Mouse (Mus musculus) MEL (cell line): ENCODE results near the gene Cdk17. TPM values are rescaled to one million over a fixed set of nuclear protein-coding genes. Genes with fewer than 3 reads are reported as not detected.

Source experiments
- DNase-seq: peaks from one replicate; pipeline ENCODE4 v3.0.0; 2011; ENCODE audit warnings: low read depth, low spot score
- H3K27ac ChIP-seq: 2 replicates; pipeline ENCODE4 v1.5.1; 2012; ENCODE audit warnings: low read depth, mild to moderate bottlenecking, control low read depth, low read length, moderate library complexity; ENCODE audit not compliant: control insufficient read depth
- H3K27me3 ChIP-seq, 2 experiments: fragments of 150-350 bp in 1 of 2; sonication (generic) in 1 of 2; 2 replicates each; pipeline ENCODE4 v1.6.1; 2012; ENCODE audit warnings: low read length in 2 of 2, mild to moderate bottlenecking in 2 of 2, improper control_type of control experiment in 1 of 2, moderate library complexity in 1 of 2; ENCODE audit not compliant: insufficient read depth in 2 of 2, control insufficient read depth in 1 of 2
- H3K36me3 ChIP-seq, 2 experiments: 2 replicates each; pipeline ENCODE4 v1.6.1; 2012 to 2014; ENCODE audit warnings: low read length in 2 of 2, improper control_type of control experiment in 1 of 2, inconsistent platforms in 1 of 2, mild to moderate bottlenecking in 1 of 2; ENCODE audit not compliant: insufficient read depth in 2 of 2, control insufficient read depth in 1 of 2
- H3K4me1 ChIP-seq, 2 experiments: fragments of 150-350 bp in 1 of 2; sonication (generic) in 1 of 2; 2 replicates each; pipeline ENCODE4 v1.6.1; 2012; ENCODE audit warnings: low read length in 2 of 2, improper control_type of control experiment in 1 of 2, mild to moderate bottlenecking in 1 of 2; ENCODE audit not compliant: insufficient read depth in 2 of 2, control insufficient read depth in 1 of 2
- H3K4me3 ChIP-seq, 2 experiments: fragments of 150-350 bp in 1 of 2; sonication (generic) in 1 of 2; 2 replicates each; pipeline ENCODE4 v1.5.1; 2012; ENCODE audit warnings: low read depth in 2 of 2, low read length in 2 of 2, mild to moderate bottlenecking in 2 of 2, moderate library complexity in 2 of 2, control low read depth in 1 of 2, improper control_type of control experiment in 1 of 2; ENCODE audit not compliant: control insufficient read depth in 1 of 2, insufficient read depth in 1 of 2
- H3K79me2 ChIP-seq: 2 replicates; pipeline ENCODE4 v1.6.1; 2012; ENCODE audit warnings: mild to moderate bottlenecking, low read length, moderate library complexity; ENCODE audit not compliant: control insufficient read depth, poor library complexity, insufficient read depth
- H3K9ac ChIP-seq: 2 replicates; pipeline ENCODE4 v1.6.1; 2012; ENCODE audit warnings: low read depth, mild to moderate bottlenecking, control low read depth, low read length, moderate library complexity; ENCODE audit not compliant: control insufficient read depth, poor library complexity, severe bottlenecking
- H3K9me3 ChIP-seq: fragments of 150-350 bp; sonication (generic); replicated peaks from 2 replicates; pipeline ENCODE4 v1.6.1; 2012; ENCODE audit warnings: mild to moderate bottlenecking, low read length, improper control_type of control experiment, moderate library complexity; ENCODE audit not compliant: insufficient read depth
- BHLHE40 ChIP-seq: IDR thresholded peaks from 2 replicates; pipeline ENCODE4 v1.6.1; 2012; ENCODE audit warnings: low read depth, mild to moderate bottlenecking, inconsistent platforms, low read length, improper control_type of control experiment, borderline replicate concordance
- CHD2 ChIP-seq: IDR thresholded peaks from 2 replicates; pipeline ENCODE4 v1.6.1; 2011; ENCODE audit warnings: low read length, improper control_type of control experiment
- E2F4 ChIP-seq: IDR thresholded peaks from 2 replicates; pipeline ENCODE4 v1.6.1; 2011; ENCODE audit warnings: low read depth, low read length, improper control_type of control experiment, borderline replicate concordance
- ELF1 ChIP-seq: IDR thresholded peaks from 2 replicates; pipeline ENCODE4 v1.6.1; 2014; ENCODE audit warnings: low read depth, mild to moderate bottlenecking, inconsistent platforms, low read length, improper control_type of control experiment, moderate library complexity
- EP300 ChIP-seq, 2 experiments: IDR thresholded peaks; 2 replicates each; pipeline ENCODE4 v1.6.1; 2011; ENCODE audit warnings: improper control_type of control experiment in 2 of 2, low read length in 2 of 2, low read depth in 1 of 2, mild to moderate bottlenecking in 1 of 2
- ETS1 ChIP-seq: IDR thresholded peaks from 2 replicates; pipeline ENCODE4 v1.6.1; 2012; ENCODE audit warnings: low read depth, mild to moderate bottlenecking, inconsistent platforms, low read length, improper control_type of control experiment, moderate library complexity
- GABPA ChIP-seq: IDR thresholded peaks from 2 replicates; pipeline ENCODE4 v1.6.1; 2012; ENCODE audit warnings: low read depth, mild to moderate bottlenecking, inconsistent platforms, low read length, improper control_type of control experiment, moderate library complexity
- GATA1 ChIP-seq: IDR thresholded peaks from 2 replicates; pipeline ENCODE4 v1.6.1; 2011; ENCODE audit warnings: low read depth, low read length, improper control_type of control experiment
- MAFK ChIP-seq: IDR thresholded peaks from 2 replicates; pipeline ENCODE4 v1.6.1; 2011; ENCODE audit warnings: low read depth, mild to moderate bottlenecking, low read length, improper control_type of control experiment, borderline replicate concordance
- MAX ChIP-seq: IDR thresholded peaks from 2 replicates; pipeline ENCODE4 v1.6.1; 2011; ENCODE audit warnings: low read length, improper control_type of control experiment
- NELFE ChIP-seq: IDR thresholded peaks from 2 replicates; pipeline ENCODE4 v1.6.1; 2011; ENCODE audit warnings: low read depth, low read length, improper control_type of control experiment
- POLR2A ChIP-seq, 2 experiments: IDR thresholded peaks; 2 replicates each; pipeline ENCODE4 v1.6.1; 2011 to 2012; ENCODE audit warnings: low read length in 2 of 2, mild to moderate bottlenecking in 2 of 2, control low read depth in 1 of 2, improper control_type of control experiment in 1 of 2, low read depth in 1 of 2, moderate library complexity in 1 of 2; ENCODE audit not compliant: control insufficient read depth in 1 of 2, insufficient read depth in 1 of 2, poor library complexity in 1 of 2
- POLR2AphosphoS2 ChIP-seq: IDR thresholded peaks from 2 replicates; pipeline ENCODE4 v1.6.1; 2011; ENCODE audit warnings: low read length, improper control_type of control experiment
- POLR2AphosphoS5 ChIP-seq: IDR thresholded peaks from 2 replicates; pipeline ENCODE4 v1.6.1; 2012; ENCODE audit warnings: low read depth, borderline replicate concordance, mild to moderate bottlenecking, inconsistent platforms, low read length, moderate library complexity, mixed read lengths
- SMC3 ChIP-seq: IDR thresholded peaks from 2 replicates; pipeline ENCODE4 v1.6.1; 2011; ENCODE audit warnings: low read depth, low read length, improper control_type of control experiment
- TCF12 ChIP-seq: IDR thresholded peaks from 2 replicates; pipeline ENCODE4 v1.6.1; 2014; ENCODE audit warnings: low read depth, mild to moderate bottlenecking, inconsistent platforms, low read length, improper control_type of control experiment, moderate library complexity
- ZC3H11A ChIP-seq: IDR thresholded peaks from 2 replicates; pipeline ENCODE4 v1.6.1; 2012; ENCODE audit warnings: low read depth, mild to moderate bottlenecking, inconsistent platforms, low read length, improper control_type of control experiment
- ZKSCAN1 ChIP-seq: IDR thresholded peaks from 2 replicates; pipeline ENCODE4 v1.6.1; 2012; ENCODE audit warnings: low read depth, mild to moderate bottlenecking, inconsistent platforms, low read length, improper control_type of control experiment, moderate library complexity
- polyA plus RNA-seq, 2 experiments: library from polyadenylated mRNA; stranded (reverse) in 1 of 2; unstranded in 1 of 2; fragments of >175 nt in 1 of 2; fragments of >200 nt in 1 of 2; gene quantifications; 2 replicates each; pipeline versions ENCODE4 v1.2.1 to v1.2.4; 2012; ENCODE audit warnings: low replicate concordance in 2 of 2, low read depth in 1 of 2; ENCODE audit not compliant: insufficient read length in 2 of 2, insufficient read depth in 1 of 2, missing spikeins in 1 of 2
- total RNA-seq: library from RNA; depleted of rRNA; stranded (reverse); fragments of 300-350 nt; gene quantifications from 2 replicates; pipeline ENCODE4 v1.2.3, GENCODE M21; 2012

Cdk17 gene
- total and polyA plus RNA-seq, 3 experiments: 25.6 to 155 (median 32.9) TPM

DNA sequence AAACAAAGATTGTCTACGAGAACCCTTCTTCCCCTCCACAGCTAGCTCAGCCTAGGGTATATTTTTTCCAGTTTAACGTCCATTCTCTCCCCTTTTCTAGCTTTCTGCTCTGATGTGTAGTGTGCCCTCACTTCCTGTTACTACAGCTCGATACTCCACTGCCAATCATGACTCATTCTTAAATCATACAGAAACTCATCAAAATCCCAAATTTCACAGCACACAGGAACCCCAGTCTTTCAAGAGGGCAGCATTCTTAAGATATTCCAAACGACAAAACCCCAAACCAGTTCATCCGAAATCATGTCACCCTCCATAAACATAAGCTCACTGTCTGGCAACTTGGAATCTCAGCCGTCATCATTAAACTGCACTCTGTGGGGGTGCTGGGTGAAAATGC lies 145.3 kb downstream of the Cdk17 start:
- Histone ChIP-seq H3K9me3 (no peaks in the 10 kb centered on the region), H3K27ac (no peak overlapping the region), H3K36me3 (no peaks in the 10 kb centered on the region), H3K9ac (no peak overlapping the region), H3K4me1 (no peaks in the 10 kb centered on the region), H3K79me2 (no peaks in the 10 kb centered on the region; the same call in 1 of the 2 replicates), H3K4me3 (no peak overlapping the region), H3K27me3 (no peaks in the 10 kb centered on the region)
- TF ChIP-seq SMC3 (no peak), MAFK (no peak), EP300 (IDR thresholded peaks at IDR 0.05; ENCODE audit: low read depth in 1 of 2, low read length in 2 of 2) (no peak), ETS1 (no peak)
- DNase-seq: no peak

- Histone ChIP-seq H3K79me2 (no peaks in the 10 kb centered on the region; the same call in 1 of the 2 replicates), H3K9me3 (no peaks in the 10 kb centered on the region), H3K36me3 (no peaks in the 10 kb centered on the region), H3K27ac (no peak overlapping the region), H3K4me3 (no peak overlapping the region), H3K4me1 (no peaks in the 10 kb centered on the region), H3K9ac (no peak overlapping the region), H3K27me3 (peaks cover 0 to 1% of the 10 kb centered on the region in 2 experiments; a peak in 1 of 4 replicates)
- DNase-seq: no peak
- no peak for TF ChIP-seq POLR2AphosphoS2
- no peak for TF ChIP-seq ZC3H11A
- TF ChIP-seq POLR2AphosphoS5: no peak
- TF ChIP-seq EP300 (IDR thresholded peaks at IDR 0.05; ENCODE audit: low read depth in 1 of 2, low read length in 2 of 2): no peak
- TF ChIP-seq NELFE: no peak
- no peak for TF ChIP-seq BHLHE40
- no peak for TF ChIP-seq GABPA
- TF ChIP-seq E2F4: no peak
- no peak for TF ChIP-seq POLR2A (IDR thresholded peaks at IDR 0.05; ENCODE audit: control insufficient read depth in 1 of 2, insufficient read depth in 1 of 2, low read depth in 1 of 2, low read length in 2 of 2, poor library complexity in 1 of 2)
- no peak for TF ChIP-seq MAX
- TF ChIP-seq ELF1: no peak
- TF ChIP-seq CHD2: no peak
- no peak for TF ChIP-seq ZKSCAN1
- TF ChIP-seq TCF12: no peak
- no peak for TF ChIP-seq GATA1
These were observed 145.7 kb downstream of the Cdk17 start for GRCm38 (mm10) chr10:93306367-93306766.
